Mouse (Mus musculus): ENCODE measurements around the gene Copz1. TPM values are rescaled to one million over a fixed set of nuclear protein-coding genes. Genes with fewer than 3 reads are reported as not detected.

Gene Copz1
- total RNA-seq, 2 experiments from 2014 or later, result 85.5 to 93.0 TPM

DNA sequence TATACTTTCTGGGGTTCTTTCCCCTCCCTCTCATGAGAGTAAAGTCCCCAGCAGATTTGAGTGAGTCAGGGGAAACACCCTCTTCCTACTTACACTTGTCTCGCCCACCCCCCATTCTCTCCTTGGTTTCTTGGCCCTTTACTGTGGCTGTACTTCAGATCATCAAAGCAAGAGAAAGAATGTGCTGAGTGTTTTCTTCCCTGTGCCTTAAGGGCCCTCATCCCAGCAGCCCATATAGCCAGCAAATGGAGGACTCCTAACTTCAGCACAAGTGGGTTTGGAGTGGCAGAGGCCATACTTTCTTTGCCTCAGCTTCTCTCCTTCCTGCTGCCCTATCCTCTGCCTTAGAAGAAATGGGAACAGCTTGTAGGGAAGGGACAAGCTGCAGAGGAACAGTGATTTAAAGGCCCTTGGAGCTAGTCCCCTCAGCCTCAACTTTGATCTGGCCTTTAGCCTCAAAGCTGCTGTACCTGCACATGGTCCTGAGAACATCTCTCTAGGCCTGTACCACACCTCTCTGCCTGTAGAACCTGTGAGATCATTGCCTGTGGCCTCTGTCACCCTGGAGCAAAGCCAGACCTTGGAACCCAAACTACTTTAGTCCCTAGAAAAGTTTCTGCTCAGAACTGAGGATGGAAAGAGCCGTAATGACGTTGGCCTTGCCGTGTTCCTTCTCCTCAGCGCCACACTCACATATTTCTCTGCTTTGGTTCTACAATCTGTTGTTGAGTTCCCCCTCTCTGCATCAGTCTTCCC, 26.5 kb downstream of the Copz1 start:
- DNase-seq (ENCODE audit: extremely low spot score in 1 of 2, low spot score in 2 of 2), result no peak
- Histone ChIP-seq H3K4me3 (no peak overlapping the region), H3K27ac (peak overlapping the region; percentile 91)
- intact Hi-C loops (cut with DNase I), result no loop called here
- TF ChIP-seq CTCF (IDR thresholded peaks at IDR 0.05), result no peak

GRCm38 (mm10) chr15:103299644-103300043, 27.1 kb downstream of the Copz1 start:
- TF ChIP-seq CTCF (IDR thresholded peaks at IDR 0.05), result no peak
- DNase-seq (ENCODE audit: extremely low spot score in 1 of 2, low spot score in 2 of 2), result no peak
- intact Hi-C loops (cut with DNase I), result loop anchor here (10.0 kb wide), 1 partner anchor 555 kb away; no protein-coding TSS in a partner anchor
- Histone ChIP-seq H3K27ac (peak overlapping the region; percentile 91), H3K4me3 (peak overlapping the region; percentile 31)

GRCm38 (mm10) chr15:103300067-103300471, 27.6 kb downstream of the Copz1 start:
- Histone ChIP-seq H3K4me3 (peak overlapping the region; percentile 31), H3K27ac (peak overlapping the region; percentile 91)
- intact Hi-C loops (cut with DNase I), result loop anchor here (10.0 kb wide), 1 partner anchor 555 kb away; no protein-coding TSS in a partner anchor
- DNase-seq (ENCODE audit: extremely low spot score in 1 of 2, low spot score in 2 of 2), result peak; percentile 65 to 66
- TF ChIP-seq CTCF (IDR thresholded peaks at IDR 0.05), result no peak

DNA sequence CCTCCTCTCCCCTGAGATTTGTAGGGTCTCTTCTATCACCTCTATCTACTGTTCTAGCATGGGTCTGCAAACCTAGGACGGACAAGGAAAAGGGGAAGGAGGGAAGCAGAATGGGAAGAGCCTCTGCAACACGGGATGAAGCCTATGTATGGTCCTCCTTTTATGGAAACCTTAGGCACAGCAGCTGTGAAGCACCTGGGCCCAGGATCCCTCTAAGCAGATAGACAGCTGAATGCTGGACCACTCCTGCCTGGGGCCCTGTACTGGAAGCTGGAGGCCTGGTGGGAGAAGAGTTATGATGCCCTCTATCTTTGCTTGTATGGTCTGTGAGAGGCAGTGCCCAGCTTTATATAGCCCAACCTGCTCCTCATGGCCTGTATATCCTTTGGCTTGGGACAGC, 28.0 kb downstream of the Copz1 start:
- intact Hi-C loops (cut with DNase I), result loop anchor here (10.0 kb wide), 1 partner anchor 556 kb away; no protein-coding TSS in a partner anchor
- DNase-seq (ENCODE audit: extremely low spot score in 1 of 2, low spot score in 2 of 2), result peak in 1 of 2 experiments; percentile 19
- Histone ChIP-seq H3K4me3 (no peak overlapping the region), H3K27ac (peak overlapping the region; percentile 91)
- TF ChIP-seq CTCF (IDR thresholded peaks at IDR 0.05), result no peak

- Histone ChIP-seq H3K4me3 (no peak overlapping the region), H3K27ac (peak overlapping the region; percentile 91)
- intact Hi-C loops (cut with DNase I), result loop anchor here (10.0 kb wide), 1 partner anchor 556 kb away; no protein-coding TSS in a partner anchor
- no peak for TF ChIP-seq CTCF (IDR thresholded peaks at IDR 0.05)
- no peak for DNase-seq (ENCODE audit: extremely low spot score in 1 of 2, low spot score in 2 of 2)
Measured at GRCm38 (mm10) chr15:103301046-103301445, 28.5 kb downstream of the Copz1 start.

DNA sequence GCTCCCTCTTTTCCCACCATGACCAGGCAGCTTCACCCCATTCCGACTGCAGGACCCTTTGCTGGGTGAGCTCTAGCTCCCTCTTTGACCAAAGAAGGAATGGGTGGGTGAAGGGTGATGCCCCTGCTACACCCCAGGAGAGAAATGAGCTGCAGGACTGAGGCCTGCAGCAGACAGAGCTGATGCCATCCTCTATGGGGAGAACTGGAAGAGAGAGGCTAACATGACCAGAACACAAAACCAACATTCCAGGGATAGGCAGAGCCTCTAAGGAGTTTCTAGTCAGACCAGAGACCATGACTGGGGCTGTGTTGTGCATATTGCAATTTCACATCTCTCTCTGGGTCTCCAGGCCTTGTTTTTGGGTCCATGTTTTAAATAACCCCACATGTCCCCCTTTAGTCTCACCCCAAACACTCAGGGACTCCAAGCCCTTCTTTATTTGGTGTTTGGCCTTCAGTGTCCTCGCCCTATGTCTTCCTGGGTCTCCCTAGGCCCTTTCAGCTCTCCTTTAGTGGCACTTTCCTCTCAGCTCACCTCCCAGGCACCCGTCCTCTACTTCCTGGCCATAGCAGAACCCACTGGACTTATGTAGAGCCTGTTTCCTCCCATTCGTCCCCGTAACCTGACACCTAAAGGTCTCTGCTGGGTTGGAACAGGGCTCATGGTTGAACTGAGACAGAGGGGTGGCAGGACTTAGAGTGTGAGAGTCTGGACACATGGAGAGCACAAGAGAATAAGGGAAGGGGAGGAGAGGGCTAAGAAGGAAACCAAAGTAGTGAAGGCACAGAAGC, 29.2 kb downstream of the Copz1 start:
- intact Hi-C loops (cut with DNase I), result loop anchor here (10.0 kb wide), 1 partner anchor 557 kb away; no protein-coding TSS in a partner anchor
- TF ChIP-seq CTCF (IDR thresholded peaks at IDR 0.05), result no peak; the same call in 1 of the 2 replicates
- no peak overlapping the region for H3K4me3 ChIP-seq
- peak in 1 of 2 experiments; percentile 8 for DNase-seq (ENCODE audit: extremely low spot score in 1 of 2, low spot score in 2 of 2)
- H3K27ac ChIP-seq, result peak overlapping the region; percentile 36; the same call in 1 of the 2 replicates

- TF ChIP-seq CTCF (IDR thresholded peaks at IDR 0.05), result no peak
- intact Hi-C loops (cut with DNase I), result loop anchor here (10.0 kb wide), 1 partner anchor 558 kb away; no protein-coding TSS in a partner anchor
- Histone ChIP-seq H3K27ac (no peak overlapping the region; the same call in 1 of the 2 replicates), H3K4me3 (no peak overlapping the region)
- DNase-seq (ENCODE audit: extremely low spot score in 1 of 2, low spot score in 2 of 2), result peak in 1 of 2 experiments; percentile 8
Measured at GRCm38 (mm10) chr15:103302341-103303021, 30.0 kb downstream of the Copz1 start.

DNA sequence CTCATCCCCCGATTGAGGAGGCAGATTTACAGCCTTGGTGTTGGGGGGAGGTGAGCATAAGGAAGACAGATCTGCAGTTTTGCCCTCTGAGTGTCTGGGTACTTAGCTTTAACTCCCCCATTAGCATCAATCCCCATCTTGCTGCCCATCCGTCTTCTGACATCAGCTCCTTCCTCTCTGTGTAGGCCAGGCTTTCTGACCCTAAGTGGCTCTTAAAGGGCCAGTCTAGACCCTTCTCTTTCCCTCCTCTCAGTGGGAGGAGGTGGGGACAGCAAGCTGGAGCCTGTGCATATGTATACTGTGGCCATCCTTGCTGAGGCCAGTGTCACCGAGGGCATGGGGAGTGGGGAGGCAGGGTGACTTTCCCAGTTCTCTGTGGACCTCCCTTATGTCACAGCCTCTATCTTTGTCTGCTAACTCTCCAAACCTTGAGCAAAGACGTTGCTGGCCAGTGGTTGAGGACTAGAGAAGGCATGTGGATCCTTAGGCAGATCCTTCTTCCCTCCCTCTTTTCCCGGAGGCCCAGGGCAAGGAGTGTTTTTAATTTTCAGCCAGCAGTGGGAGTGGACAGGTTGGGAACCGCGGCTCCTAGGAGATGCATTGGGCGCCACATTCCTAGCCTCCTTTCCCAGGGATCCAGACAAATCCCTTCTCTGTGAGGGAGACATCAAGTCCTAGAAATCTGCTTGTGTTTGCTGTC, 31.6 kb downstream of the Copz1 start:
- intact Hi-C loops (cut with DNase I), result loop anchor here (2.0 to 10.0 kb wide), 2 partner anchors 63 to 559 kb away; partner anchors contain the start of gene Hnrnpa1
- no peak for TF ChIP-seq CTCF (IDR thresholded peaks at IDR 0.05)
- H3K27ac ChIP-seq, result peak overlapping the region; percentile 93
- DNase-seq (ENCODE audit: extremely low spot score in 1 of 2, low spot score in 2 of 2), result peak in 1 of 2 experiments; percentile 18
- H3K4me3 ChIP-seq, result peak overlapping the region; percentile 60

DNA sequence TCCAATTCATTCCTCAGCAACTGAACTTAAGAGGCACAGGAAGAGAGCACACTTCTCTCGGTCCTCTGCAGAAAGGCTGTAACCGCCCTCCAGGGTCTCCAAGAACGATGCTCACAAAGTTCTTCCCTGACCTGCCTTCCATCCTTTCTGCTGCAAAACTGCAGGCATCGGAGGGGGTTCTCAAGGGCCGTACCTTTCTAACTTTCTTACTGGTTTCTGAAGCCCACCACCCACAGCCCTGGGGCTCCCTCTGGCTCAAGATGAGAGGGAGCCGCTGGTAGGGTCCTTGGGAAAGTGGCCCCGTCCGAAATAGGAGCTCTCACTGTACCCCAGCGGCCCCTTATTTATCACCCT, 32.1 kb downstream of the Copz1 start:
- TF ChIP-seq CTCF (IDR thresholded peaks at IDR 0.05), result no peak
- DNase-seq (ENCODE audit: extremely low spot score in 1 of 2, low spot score in 2 of 2), result no peak
- Histone ChIP-seq H3K27ac (peak overlapping the region; percentile 93), H3K4me3 (peak overlapping the region; percentile 60)
- intact Hi-C loops (cut with DNase I), result loop anchor here (2.0 to 10.0 kb wide), 2 partner anchors 64 to 560 kb away; partner anchors contain the start of gene Hnrnpa1

- intact Hi-C loops (cut with DNase I), result loop anchor here (2.0 to 10.0 kb wide), 2 partner anchors 64 to 560 kb away; partner anchors contain the start of gene Hnrnpa1
- H3K4me3 ChIP-seq, result peak overlapping the region; percentile 60
- peak overlapping the region; percentile 97 for H3K27ac ChIP-seq
- no peak for TF ChIP-seq CTCF (IDR thresholded peaks at IDR 0.05)
- peak; percentile 94 to 96 for DNase-seq (ENCODE audit: extremely low spot score in 1 of 2, low spot score in 2 of 2)
Measured at GRCm38 (mm10) chr15:103305070-103305678, 32.7 kb downstream of the Copz1 start.

Measured in left cerebral cortex, adult 2 months (tissue).